Comparison of ENCODE assay signal across 26 mouse cellular contexts in the genomic region with DNA sequence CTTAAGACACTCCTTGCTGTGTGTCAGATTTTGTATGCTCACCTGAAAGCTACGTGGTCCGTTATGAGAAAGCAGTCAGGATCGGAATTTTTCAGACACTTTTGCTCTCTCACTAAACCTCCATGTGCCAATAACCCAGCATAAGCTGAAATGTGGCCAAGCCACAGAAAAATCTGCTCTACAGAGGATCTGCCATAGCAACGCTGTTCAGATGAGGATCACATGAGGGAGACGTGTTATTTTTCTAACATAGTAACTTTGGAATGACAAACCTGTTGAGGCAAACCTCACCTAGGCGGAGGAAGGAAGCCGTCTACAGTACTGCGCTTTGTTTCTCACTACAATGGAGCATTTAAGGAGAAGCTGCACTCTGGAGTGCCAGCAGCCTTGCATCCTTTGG.
DNase-seq lines count a peak whose midpoint lies in the region; ATAC-seq lines count a peak whose summit lies in the region.
"Had no signal": no experiment of that assay in that cellular context is flagged by ENCODE, and none has a peak within 500 bp of the region (broad histone marks: within the 10 kb centered on the region; RNA-seq: fewer than 3 reads in every experiment).

No protein-coding gene starts in this region.

- DNase-seq in frontal cortex, adult 2 months (ENCODE audit: extremely low spot score in 1 of 2, low spot score in 1 of 2): no peak
- peak; percentile 18 for DNase-seq in right cerebral cortex, postnatal 25 days
- DNase-seq in right cerebral cortex, postnatal 14 days: no peak
- DNase-seq in layer of hippocampus, adult 8-10 months (ENCODE audit: low spot score in 2 of 2): peak; percentile 40 to 60
- no peak for DNase-seq in spleen, postnatal 36 days (ENCODE audit: low spot score in 2 of 2)
- DNase-seq: adrenal gland, adult 8-10 months; cerebellum, adult 18-20 months; gastrocnemius, postnatal 10 days; heart, adult 2 months; heart, postnatal 4 days; lung, adult 18-20 months; lung, postnatal 14 days; midbrain, embryonic 14.5 days; thymus, adult 2 months had no signal

- H3K27ac ChIP-seq in hindbrain, embryonic 13.5 days: no peak overlapping the region
- H3K27ac ChIP-seq: forebrain, embryonic 10.5 days; heart, adult 2 months; heart, embryonic 15.5 days; hindbrain, postnatal 0 days; kidney, postnatal 0 days; neural tube, embryonic 13.5 days had no signal

- no peaks in the 10 kb centered on the region for H3K27me3 ChIP-seq in hindbrain, embryonic 13.5 days
- H3K27me3 ChIP-seq: embryonic facial prominence, embryonic 15.5 days; heart, embryonic 15.5 days; megakaryocyte, embryonic 14.5 days; neural tube, embryonic 13.5 days; Patski had no signal

- H3K9me3 ChIP-seq in hindbrain, embryonic 13.5 days: no peaks in the 10 kb centered on the region
- H3K9me3 ChIP-seq: embryonic facial prominence, embryonic 15.5 days; forebrain, embryonic 10.5 days; heart, embryonic 15.5 days; megakaryocyte, embryonic 14.5 days; neural tube, embryonic 13.5 days had no signal

- H3K4me2 ChIP-seq in hindbrain, embryonic 13.5 days: no peak overlapping the region
- H3K4me2 ChIP-seq: embryonic facial prominence, embryonic 15.5 days; heart, embryonic 15.5 days; liver, embryonic 11.5 days; neural tube, embryonic 13.5 days had no signal

- 91% methylated on average over 8 of the region's 8 CpGs for WGBS in hindbrain, embryonic 13.5 days

- no peaks in the 10 kb centered on the region; the same call in 1 of the 2 replicates for H3K4me1 ChIP-seq in hindbrain, embryonic 13.5 days (replicated peaks)
- H3K4me1 ChIP-seq: neural tube, embryonic 13.5 days had no signal

- no peak overlapping the region for H3K9ac ChIP-seq in hindbrain, embryonic 13.5 days
- H3K9ac ChIP-seq: embryonic facial prominence, embryonic 15.5 days; heart, embryonic 15.5 days; neural tube, embryonic 13.5 days had no signal

- H3K36me3 ChIP-seq in hindbrain, embryonic 13.5 days: no peaks in the 10 kb centered on the region
- H3K36me3 ChIP-seq: embryonic facial prominence, embryonic 15.5 days; heart, embryonic 15.5 days; neural tube, embryonic 13.5 days had no signal

- H3K4me3 ChIP-seq in hindbrain, embryonic 13.5 days: no peak overlapping the region
- H3K4me3 ChIP-seq: embryonic facial prominence, embryonic 15.5 days; forebrain, embryonic 10.5 days; heart, adult 2 months; heart, embryonic 15.5 days; megakaryocyte, embryonic 14.5 days; neural tube, embryonic 13.5 days had no signal

- ATAC-seq in frontal cortex, adult (ENCODE audit: low TSS enrichment): peak; percentile 47; the same call in 1 of the 2 replicates
- no peak for ATAC-seq in hindbrain, embryonic 13.5 days (ENCODE audit: low FRiP score)
- ATAC-seq: hindbrain, postnatal 0 days; intestine, postnatal 0 days; Patski had no signal

Comparison
In these comparisons a context has a peak if more than half of its experiments do, and no peak if none do; other contexts are left out.
1. DNase-seq: peak in right cerebral cortex, postnatal 25 days (single experiment) and layer of hippocampus, adult 8-10 months (2 of 2); none in frontal cortex, adult 2 months (0 of 2), right cerebral cortex, postnatal 14 days (single experiment) and spleen, postnatal 36 days (0 of 2).